In genomic region chr11:59306461-59307421, GRCm38 (mm10) we compare ENCODE assay signal across 8 mouse cellular contexts. TPM values are rescaled to one million over a fixed set of nuclear protein-coding genes. Genes with fewer than 3 reads are reported as not detected.
DNase-seq lines count a peak whose midpoint lies in the region; ATAC-seq lines count a peak whose summit lies in the region.

Gene Wnt9a (plus strand): TSS chr11:59306928.

- peaks cover 42% of the 10 kb centered on the region for H3K27me3 ChIP-seq in forebrain, embryonic 16.5 days (replicated peaks; ENCODE audit: control insufficient read depth, insufficient read depth, low read length)
- H3K27me3 ChIP-seq in hindbrain, embryonic 10.5 days (ENCODE audit: insufficient read depth, poor library complexity, severe bottlenecking), result peaks cover 89% of the 10 kb centered on the region
- peaks cover 93% of the 10 kb centered on the region for H3K27me3 ChIP-seq in limb, embryonic 10.5 days (ENCODE audit: low read depth, poor library complexity, severe bottlenecking)
- peaks cover 92% of the 10 kb centered on the region for H3K27me3 ChIP-seq in midbrain, embryonic 12.5 days

- peaks cover 44% of the 10 kb centered on the region for H3K4me1 ChIP-seq in forebrain, embryonic 16.5 days (replicated peaks; ENCODE audit: control insufficient read depth, insufficient read depth, low read length)
- peaks cover 70% of the 10 kb centered on the region for H3K4me1 ChIP-seq in hindbrain, embryonic 10.5 days (replicated peaks)
- H3K4me1 ChIP-seq in limb, embryonic 10.5 days, result peaks cover 59% of the 10 kb centered on the region
- H3K4me1 ChIP-seq in midbrain, embryonic 12.5 days, result peaks cover 45% of the 10 kb centered on the region

- H3K9me3 ChIP-seq in forebrain, embryonic 16.5 days (ENCODE audit: control insufficient read depth, low read length), result no peaks in the 10 kb centered on the region
- no peaks in the 10 kb centered on the region for H3K9me3 ChIP-seq in hindbrain, embryonic 10.5 days
- H3K9me3 ChIP-seq in limb, embryonic 10.5 days (replicated peaks), result no peaks in the 10 kb centered on the region
- H3K9me3 ChIP-seq in midbrain, embryonic 12.5 days, result no peaks in the 10 kb centered on the region

- H3K27ac ChIP-seq in forebrain, embryonic 16.5 days (ENCODE audit: low read length), result no peak within 1 kb of the TSS
- peak within 1 kb of the TSS; percentile 82 for H3K27ac ChIP-seq in hindbrain, embryonic 10.5 days
- peak within 1 kb of the TSS; percentile 81 for H3K27ac ChIP-seq in limb, embryonic 10.5 days
- H3K27ac ChIP-seq in midbrain, embryonic 12.5 days (replicated peaks), result no peak within 1 kb of the TSS

- DNase-seq in ES-CJ7 (ENCODE audit: low read depth, low spot score), result peak; percentile 56
- peak; percentile 69 for DNase-seq in ZHBTc4 (ENCODE audit: low read depth, low spot score)
- DNase-seq in hindbrain, embryonic 10.5 days (ENCODE audit: low spot score), result peak; percentile 53
- peak; percentile 74 for DNase-seq in limb, embryonic 10.5 days (ENCODE audit: low spot score)
- peak; percentile 66 for DNase-seq in urinary bladder, postnatal 14 days (ENCODE audit: low spot score)
- DNase-seq in thymus, postnatal 10 days (ENCODE audit: low spot score in 2 of 2), result no peak

- peak within 1 kb of the TSS; percentile 90 for H3K4me2 ChIP-seq in forebrain, embryonic 16.5 days (ENCODE audit: low read length)
- H3K4me2 ChIP-seq in midbrain, embryonic 12.5 days (replicated peaks), result peak within 1 kb of the TSS; percentile 69

- H3K36me3 ChIP-seq in forebrain, embryonic 16.5 days (ENCODE audit: control insufficient read depth, insufficient read depth), result no peaks in the 10 kb centered on the region
- no peaks in the 10 kb centered on the region for H3K36me3 ChIP-seq in hindbrain, embryonic 10.5 days
- no peaks in the 10 kb centered on the region for H3K36me3 ChIP-seq in limb, embryonic 10.5 days
- H3K36me3 ChIP-seq in midbrain, embryonic 12.5 days, result no peaks in the 10 kb centered on the region

- under 1% methylated on average over 117 of the region's 128 CpGs for WGBS in forebrain, embryonic 16.5 days
- 2% methylated on average over 128 of the region's 128 CpGs for WGBS in hindbrain, embryonic 10.5 days
- 4% methylated on average over 123 of the region's 128 CpGs for WGBS in limb, embryonic 10.5 days
- WGBS in midbrain, embryonic 12.5 days, result under 1% methylated on average over 107 of the region's 128 CpGs

- H3K9ac ChIP-seq in forebrain, embryonic 16.5 days (replicated peaks; ENCODE audit: low read depth, low read length), result peak within 1 kb of the TSS; percentile 63
- peak within 1 kb of the TSS; percentile 45 for H3K9ac ChIP-seq in midbrain, embryonic 12.5 days (replicated peaks)

- peak; percentile 43 for ATAC-seq in forebrain, embryonic 16.5 days
- peak; percentile 61 for ATAC-seq in midbrain, embryonic 12.5 days (ENCODE audit: low FRiP score, low read depth)

- peak within 1 kb of the TSS; percentile 55 for H3K4me3 ChIP-seq in forebrain, embryonic 16.5 days (replicated peaks; ENCODE audit: low read length)
- peak within 1 kb of the TSS; percentile 68 for H3K4me3 ChIP-seq in hindbrain, embryonic 10.5 days
- H3K4me3 ChIP-seq in limb, embryonic 10.5 days, result peak within 1 kb of the TSS; percentile 69
- peak within 1 kb of the TSS; percentile 52 for H3K4me3 ChIP-seq in midbrain, embryonic 12.5 days

RNA-seq across cellular contexts. Expression of gene Wnt9a, which starts in this region (rescaled TPM):
- 1.5 and 1.6 TPM in 2 replicates for polyA plus RNA-seq in forebrain, embryonic 16.5 days (2015; fragmentation: Nextera tagmentation; extraction: Ambion mirVana)
- polyA plus RNA-seq in hindbrain, embryonic 10.5 days (2016; fragmentation: Nextera tagmentation; extraction: Ambion mirVana), result 9.8 and 10.7 TPM in 2 replicates
- 1.2 and 1.8 TPM in 2 replicates for polyA plus RNA-seq in limb, embryonic 10.5 days (2016; fragmentation: Nextera tagmentation; extraction: Ambion mirVana)
- 7.3 and 8.1 TPM in 2 replicates for polyA plus RNA-seq in midbrain, embryonic 12.5 days (2016; fragmentation: Nextera tagmentation; extraction: Ambion mirVana)

Comparison
In these comparisons a context has a peak if more than half of its experiments do, and no peak if none do; other contexts are left out.
1. DNase-seq: peak in ES-CJ7 (single experiment), ZHBTc4 (single experiment), hindbrain, embryonic 10.5 days (single experiment), limb, embryonic 10.5 days (single experiment) and urinary bladder, postnatal 14 days (single experiment); none in thymus, postnatal 10 days (0 of 2).
2. H3K27ac ChIP-seq: peak in hindbrain, embryonic 10.5 days (single experiment) and limb, embryonic 10.5 days (single experiment); none in forebrain, embryonic 16.5 days (single experiment) and midbrain, embryonic 12.5 days (single experiment).
3. Peak in every context shown above with its lines, with median percentiles within 50 percentile points of each other: H3K4me3 ChIP-seq.